Mouse (Mus musculus) heart, embryonic 12.5 days (tissue): Measurements from ENCODE around the gene Tmem189. TPM values are rescaled to one million over a fixed set of nuclear protein-coding genes. Genes with fewer than 3 reads are reported as not detected.

Source experiments
- ATAC-seq: fragments of 200-750 bp; cut with Nextera tagmentation; 2 replicates; pipeline ENCODE4 v1.8.0; 2017; ENCODE audit warnings: moderate TSS enrichment, moderate library complexity; ENCODE audit not compliant: insufficient number of reproducible peaks, low FRiP score
- H3K27ac ChIP-seq: fragments of 300-500 bp; sonication (generic); 2 replicates; pipeline ENCODE4 v1.5.1; 2016; ENCODE audit warnings: mild to moderate bottlenecking, moderate library complexity; ENCODE audit not compliant: poor library complexity, severe bottlenecking
- H3K27me3 ChIP-seq: fragments of 300-500 bp; sonication (generic); replicated peaks from 2 replicates; pipeline ENCODE4 v1.6.1; 2016; ENCODE audit warnings: mild to moderate bottlenecking, moderate library complexity
- H3K36me3 ChIP-seq: fragments of 300-500 bp; sonication (generic); 2 replicates; pipeline ENCODE4 v1.6.1; 2016; ENCODE audit warnings: mild to moderate bottlenecking, moderate library complexity
- H3K4me1 ChIP-seq: fragments of 300-500 bp; sonication (generic); replicated peaks from 2 replicates; pipeline ENCODE4 v1.6.1; 2016; ENCODE audit warnings: mild to moderate bottlenecking
- H3K4me2 ChIP-seq: fragments of 300-500 bp; sonication (generic); 2 replicates; pipeline ENCODE4 v1.6.1; 2016; ENCODE audit warnings: mild to moderate bottlenecking, moderate library complexity
- H3K4me3 ChIP-seq: fragments of 300-500 bp; sonication (generic); 2 replicates; pipeline ENCODE4 v1.5.1; 2016; ENCODE audit warnings: mild to moderate bottlenecking
- H3K9ac ChIP-seq: fragments of 300-500 bp; sonication (generic); 2 replicates; pipeline ENCODE4 v1.6.1; 2016; ENCODE audit warnings: mild to moderate bottlenecking, moderate library complexity
- H3K9me3 ChIP-seq: fragments of 300-500 bp; sonication (generic); replicated peaks from 2 replicates; pipeline ENCODE4 v1.6.1; 2016; ENCODE audit warnings: mild to moderate bottlenecking, moderate library complexity
- WGBS: fragments of 180-500 bp; shearing (Covaris S2); methylation state at CpG from one replicate; pipeline ENCODE4 v1.1.7; 2016; 5-methylcytosine and 5-hydroxymethylcytosine counted together
- polyA plus RNA-seq: library from polyadenylated mRNA; unstranded; fragments of >200 nt; fragmentation: Nextera tagmentation; extraction: Ambion mirVana; gene quantifications from 2 replicates; pipeline ENCODE4 v1.2.1, GENCODE M21; 2016

Gene Tmem189
- polyA plus RNA-seq, 1 experiment from 2014 or later, result 46.6 TPM

GRCm38 (mm10) chr2:167679902-167680430 is 9.7 kb downstream of the Tmem189 start:
- Histone ChIP-seq H3K4me3 (no peak overlapping the region), H3K4me2 (no peak overlapping the region), H3K27ac (no peak overlapping the region), H3K9ac (no peak overlapping the region), H3K4me1 (peaks cover 7% of the 10 kb centered on the region; the same call in 1 of the 2 replicates), H3K36me3 (no peaks in the 10 kb centered on the region), H3K9me3 (no peaks in the 10 kb centered on the region), H3K27me3 (peaks cover 4% of the 10 kb centered on the region; the same call in 1 of the 2 replicates)
- WGBS, result 2% methylated on average over 13 of the region's 13 CpGs
- peak; percentile 71 for ATAC-seq

DNA sequence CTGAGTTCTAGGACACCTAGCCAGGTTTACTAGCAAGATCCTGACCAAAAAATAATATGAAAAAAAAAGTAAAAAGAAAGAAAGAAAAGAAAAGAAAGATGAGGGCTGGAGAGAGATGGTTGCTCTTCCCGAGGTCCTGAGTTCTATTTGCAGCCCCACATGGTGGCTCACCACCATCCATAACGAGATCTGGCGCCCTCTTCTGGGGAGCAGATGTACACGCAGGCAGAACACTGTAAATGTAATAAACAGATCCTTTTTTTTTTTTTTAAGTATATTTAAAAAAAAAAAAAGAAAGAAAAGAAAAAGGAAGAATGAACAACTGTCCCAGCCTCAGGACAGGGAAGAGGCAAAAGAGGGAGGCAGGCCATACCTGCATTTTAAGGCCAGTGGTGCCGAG is 11.0 kb downstream of the Tmem189 start:
- 47% methylated on average over 5 of the region's 5 CpGs for WGBS

GRCm38 (mm10) chr2:167675120-167675909 is 14.3 kb downstream of the Tmem189 start:
- H3K27ac ChIP-seq, result no peak overlapping the region
- 0 out of 2 replicates have a peak, but pooled peaks cover 4% of the 10 kb centered on the region for H3K27me3 ChIP-seq
- no peak overlapping the region for H3K4me2 ChIP-seq
- WGBS, result 31% methylated on average over 14 of the region's 14 CpGs
- no peak overlapping the region for H3K9ac ChIP-seq
- H3K4me3 ChIP-seq, result no peak overlapping the region
- ATAC-seq, result no peak
- H3K4me1 ChIP-seq, result peaks cover 15% of the 10 kb centered on the region
- H3K9me3 ChIP-seq, result no peaks in the 10 kb centered on the region
- H3K36me3 ChIP-seq, result no peaks in the 10 kb centered on the region

More for the DNA sequence above, 11.0 kb downstream of the Tmem189 start:
- no peak overlapping the region for H3K9ac ChIP-seq
- H3K4me3 ChIP-seq, result no peak overlapping the region
- H3K27ac ChIP-seq, result no peak overlapping the region
- H3K27me3 ChIP-seq, result peaks cover 4% of the 10 kb centered on the region; the same call in 1 of the 2 replicates
- H3K4me1 ChIP-seq, result peaks cover 7% of the 10 kb centered on the region; the same call in 1 of the 2 replicates
- ATAC-seq, result no peak
- H3K9me3 ChIP-seq, result no peaks in the 10 kb centered on the region
- H3K4me2 ChIP-seq, result no peak overlapping the region
- H3K36me3 ChIP-seq, result no peaks in the 10 kb centered on the region

DNA sequence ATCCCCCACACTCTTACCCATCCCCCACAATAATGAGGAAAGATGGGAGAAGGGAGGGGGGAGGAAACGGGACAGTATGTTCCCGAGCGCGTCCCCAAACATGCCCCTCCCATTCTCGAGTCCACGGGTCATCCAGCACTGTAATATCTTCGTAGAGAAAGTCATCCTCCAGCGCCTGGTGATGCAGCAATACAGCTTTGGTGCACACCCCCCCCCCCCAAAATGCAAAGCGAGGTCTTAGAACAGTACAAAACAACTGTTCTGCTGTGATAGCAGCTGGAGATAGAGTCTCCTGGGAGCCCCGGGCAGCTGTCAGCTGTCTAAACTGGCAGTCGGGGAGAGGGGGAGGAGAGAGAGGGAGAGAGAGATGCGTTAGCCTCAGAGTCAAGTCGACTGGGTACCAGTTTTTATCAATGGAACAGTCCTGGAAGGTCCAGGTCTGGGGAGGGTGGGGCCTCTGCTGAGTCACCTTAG is 17.4 kb downstream of the Tmem189 start:
- Histone ChIP-seq H3K9me3 (no peaks in the 10 kb centered on the region), H3K27me3 (0 out of 2 replicates have a peak, but pooled peaks cover 4% of the 10 kb centered on the region), H3K27ac (peak overlapping the region; percentile 74; the same call in 1 of the 2 replicates), H3K9ac (no peak overlapping the region), H3K36me3 (no peaks in the 10 kb centered on the region), H3K4me1 (peaks cover 8% of the 10 kb centered on the region), H3K4me3 (no peak overlapping the region), H3K4me2 (peak overlapping the region; percentile 44; the same call in 1 of the 2 replicates)
- WGBS, result 23% methylated on average over 13 of the region's 13 CpGs
- peak; percentile 93 for ATAC-seq

- Histone ChIP-seq H3K4me2 (0 out of 2 replicates have a peak overlapping the region, but pooled peaks have one; percentile 44), H3K9ac (no peak overlapping the region), H3K27me3 (no peaks in the 10 kb centered on the region), H3K27ac (peak overlapping the region; percentile 74), H3K4me1 (peaks cover 8% of the 10 kb centered on the region), H3K36me3 (no peaks in the 10 kb centered on the region), H3K9me3 (no peaks in the 10 kb centered on the region), H3K4me3 (no peak overlapping the region)
- 0 out of 2 replicates have a peak, but pooled peaks have one; percentile 64 for ATAC-seq
- 83% methylated on average over 5 of the region's 5 CpGs for WGBS
Measured at GRCm38 (mm10) chr2:167671101-167671633, 18.5 kb downstream of the Tmem189 start.

DNA sequence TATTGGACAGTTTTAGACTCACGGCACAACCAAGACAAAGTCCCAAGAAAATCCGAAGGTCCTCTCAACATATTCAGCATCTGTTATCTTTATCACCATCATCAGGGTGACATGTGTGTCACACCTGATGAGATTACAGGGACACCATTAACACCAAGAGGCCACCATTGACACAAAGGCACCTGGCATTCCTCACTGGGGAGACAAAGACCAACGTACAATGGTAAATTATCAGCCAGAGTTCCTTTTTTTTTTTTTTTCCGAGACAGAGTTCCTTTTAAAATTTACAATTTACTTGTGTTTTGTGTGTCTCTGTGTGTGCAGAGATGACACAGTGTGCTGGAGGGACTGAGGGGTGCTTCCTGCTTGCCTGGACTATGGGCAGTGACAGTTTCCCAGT is 20.2 kb downstream of the Tmem189 start:
- Histone ChIP-seq H3K27ac (no peak overlapping the region), H3K36me3 (no peaks in the 10 kb centered on the region), H3K4me2 (no peak overlapping the region), H3K9ac (no peak overlapping the region), H3K4me3 (no peak overlapping the region), H3K4me1 (peaks cover 8% of the 10 kb centered on the region), H3K27me3 (no peaks in the 10 kb centered on the region), H3K9me3 (no peaks in the 10 kb centered on the region)
- 56% methylated on average over 4 of the region's 4 CpGs for WGBS
- no peak for ATAC-seq

GRCm38 (mm10) chr2:167668426-167668825 is 21.2 kb downstream of the Tmem189 start:
- Histone ChIP-seq H3K27ac (no peak overlapping the region), H3K9ac (no peak overlapping the region), H3K9me3 (no peaks in the 10 kb centered on the region), H3K4me1 (peaks cover 8% of the 10 kb centered on the region), H3K4me2 (no peak overlapping the region), H3K36me3 (no peaks in the 10 kb centered on the region), H3K27me3 (no peaks in the 10 kb centered on the region), H3K4me3 (no peak overlapping the region)
- ATAC-seq, result no peak
- WGBS, result 78% methylated on average over 5 of the region's 5 CpGs

GRCm38 (mm10) chr2:167665972-167666713 is 23.5 kb downstream of the Tmem189 start:
- Histone ChIP-seq H3K9me3 (no peaks in the 10 kb centered on the region), H3K4me3 (no peak overlapping the region), H3K4me1 (peaks cover 9% of the 10 kb centered on the region), H3K36me3 (no peaks in the 10 kb centered on the region), H3K27ac (no peak overlapping the region), H3K4me2 (no peak overlapping the region), H3K27me3 (peaks cover 11% of the 10 kb centered on the region; the same call in 1 of the 2 replicates), H3K9ac (no peak overlapping the region)
- ATAC-seq, result no peak
- 83% methylated on average over 18 of the region's 18 CpGs for WGBS

DNA sequence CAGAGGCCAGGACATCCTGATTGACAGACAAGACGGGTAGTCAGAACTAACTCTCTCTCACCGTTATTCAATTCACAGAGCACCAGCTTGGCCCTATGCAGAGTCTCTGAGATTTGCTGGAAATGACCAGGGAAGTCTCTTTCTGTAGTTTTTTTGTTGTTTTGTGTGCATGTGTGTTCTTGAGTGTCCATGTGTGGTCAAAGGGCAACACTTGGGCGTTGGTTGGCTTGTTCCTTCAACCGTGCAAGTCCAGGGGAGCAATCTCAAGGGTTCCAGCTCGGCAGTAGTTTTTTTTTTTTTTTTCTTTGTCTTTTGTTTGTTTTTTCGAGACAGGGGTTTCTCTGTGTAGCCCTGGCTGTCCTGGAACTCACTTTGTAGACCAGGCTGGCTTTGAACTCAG is 26.9 kb downstream of the Tmem189 start:
- 53% methylated on average over 6 of the region's 6 CpGs for WGBS
- no peak for ATAC-seq
- Histone ChIP-seq H3K4me1 (peaks cover 38% of the 10 kb centered on the region), H3K36me3 (peaks cover 4% of the 10 kb centered on the region), H3K4me3 (0 out of 2 replicates have a peak overlapping the region, but pooled peaks have one; percentile 97), H3K9me3 (no peaks in the 10 kb centered on the region), H3K27me3 (peaks cover 11% of the 10 kb centered on the region; the same call in 1 of the 2 replicates), H3K9ac (0 out of 2 replicates have a peak overlapping the region, but pooled peaks have one; percentile 16), H3K4me2 (peak overlapping the region; percentile 99), H3K27ac (no peak overlapping the region)

DNA sequence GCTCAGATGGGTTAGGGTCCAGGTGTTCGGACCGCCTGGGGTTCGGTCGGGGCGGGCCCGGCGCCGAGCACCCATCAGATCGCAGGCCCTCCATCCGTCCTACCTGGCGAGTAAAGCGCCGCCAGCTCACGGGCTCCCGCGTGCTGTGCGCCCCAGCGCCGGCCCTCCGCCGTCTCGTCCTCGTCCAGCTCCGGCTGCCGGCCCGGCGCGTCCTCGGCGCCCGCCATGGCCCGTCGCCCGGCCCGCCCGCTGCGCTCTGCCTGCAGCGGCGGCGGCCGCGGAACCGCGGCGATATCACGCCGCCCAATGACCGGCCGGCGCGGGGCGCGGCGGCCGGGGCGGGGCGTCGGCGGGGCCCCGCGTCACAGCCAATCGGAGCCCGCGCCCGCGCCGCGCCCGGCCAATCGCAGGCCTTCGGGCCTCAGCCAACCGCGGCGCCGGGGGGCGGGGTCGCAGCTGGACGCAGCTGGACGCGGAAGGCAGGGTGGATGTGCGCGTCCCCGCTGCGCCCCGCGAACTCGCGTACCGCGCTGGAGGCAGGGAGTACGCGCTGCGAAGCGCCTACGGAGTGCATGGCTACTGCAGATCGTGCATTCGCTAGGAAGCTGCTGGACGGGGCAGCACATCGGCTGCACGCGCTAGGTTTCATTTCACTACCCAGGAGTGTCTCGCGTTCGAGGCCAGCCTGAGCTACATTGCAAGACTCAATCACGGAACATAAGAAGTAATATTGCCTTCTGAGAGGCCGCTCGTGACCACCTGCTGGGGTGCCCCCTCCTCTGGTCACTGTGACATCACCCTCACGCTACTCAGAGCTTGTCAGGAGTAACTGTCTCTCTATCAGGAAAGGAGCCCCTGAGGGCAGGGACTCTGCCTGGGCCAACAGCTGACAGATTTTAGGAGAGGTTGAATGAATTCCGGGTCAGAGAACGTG is 28.1 kb downstream of the Tmem189 start, which contains the start of gene Gm20431:
Gm20431 (minus strand) TSS at position 227 of the 934 bp plus-strand sequence.
- WGBS, result 1% methylated on average over 83 of the region's 110 CpGs
- Histone ChIP-seq H3K9me3 (no peaks in the 10 kb centered on the region), H3K9ac (peak within 1 kb of the TSS; percentile 96), H3K4me3 (peak within 1 kb of the TSS; percentile 97), H3K27me3 (peaks cover 11% of the 10 kb centered on the region; the same call in 1 of the 2 replicates), H3K27ac (peak within 1 kb of the TSS; percentile 64), H3K4me2 (peak within 1 kb of the TSS; percentile 99), H3K4me1 (peaks cover 47% of the 10 kb centered on the region), H3K36me3 (peaks cover 8% of the 10 kb centered on the region)
- peak; percentile 98 for ATAC-seq
